Mouse (Mus musculus): Measurements from ENCODE around the gene Ppm1d.

- TF ChIP-seq GATA1 (IDR thresholded peaks at IDR 0.05; ENCODE audit: borderline replicate concordance, low read length) (no peak), FLI1 (IDR thresholded peaks at IDR 0.05; ENCODE audit: low read length) (no peak)
Measured at GRCm38 (mm10) chr11:85339173-85339831, 28.3 kb downstream of the Ppm1d start.

Measured in megakaryocyte, embryonic 14.5 days (primary cell).